Mouse (Mus musculus) central nervous system, embryonic 14 days (tissue): ENCODE measurements around the gene Gm6358. TPM values are rescaled to one million over a fixed set of nuclear protein-coding genes. Genes with fewer than 3 reads are reported as not detected.

Source experiments
- polyA plus RNA-seq: library from polyadenylated mRNA; depleted of rRNA; stranded (reverse); fragments of >200 nt; gene quantifications from 2 replicates; pipeline ENCODE4 v1.2.3, GENCODE M21; 2012; rRNA removed

The Gm6358 gene
- polyA plus RNA-seq, result not detected in 2 replicates

GRCm38 (mm10) chr16:89140551-89140950, at the start of gene Gm6358:
Gene Gm6358, plus strand, starts transcription at chr16:89140851.

GRCm38 (mm10) chr16:89150786-89151185, 10.1 kb downstream of the Gm6358 start, which contains the start of gene Gm10061:
Gene Gm10061, plus strand, starts transcription at chr16:89151086.

DNA sequence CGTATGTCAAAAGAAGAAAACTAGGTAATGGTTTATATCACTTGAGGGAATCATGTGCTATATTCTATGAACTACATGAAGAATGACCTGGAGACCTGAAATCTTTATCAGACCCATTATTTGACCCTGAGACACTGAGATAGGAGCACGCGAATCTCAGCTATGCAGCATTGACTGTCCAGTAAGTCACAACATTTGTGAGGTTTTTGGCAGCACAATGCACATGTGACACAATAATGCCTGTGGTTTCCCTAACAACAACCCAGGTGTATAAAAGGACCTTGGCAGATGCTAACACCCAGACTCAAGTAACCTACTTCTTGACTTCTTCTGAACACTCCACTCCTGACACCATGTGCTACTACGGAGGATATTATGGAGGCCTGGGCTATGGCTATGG, 17.0 kb downstream of the Gm6358 start, which contains the start of gene Gm9789:
Gm9789 (plus strand) TSS at position 301 of the 400 bp plus-strand sequence.

GRCm38 (mm10) chr16:89169190-89169589, 28.5 kb downstream of the Gm6358 start, which contains the start of gene Gm7735:
Gene Gm7735, plus strand, starts transcription at chr16:89169490.

DNA sequence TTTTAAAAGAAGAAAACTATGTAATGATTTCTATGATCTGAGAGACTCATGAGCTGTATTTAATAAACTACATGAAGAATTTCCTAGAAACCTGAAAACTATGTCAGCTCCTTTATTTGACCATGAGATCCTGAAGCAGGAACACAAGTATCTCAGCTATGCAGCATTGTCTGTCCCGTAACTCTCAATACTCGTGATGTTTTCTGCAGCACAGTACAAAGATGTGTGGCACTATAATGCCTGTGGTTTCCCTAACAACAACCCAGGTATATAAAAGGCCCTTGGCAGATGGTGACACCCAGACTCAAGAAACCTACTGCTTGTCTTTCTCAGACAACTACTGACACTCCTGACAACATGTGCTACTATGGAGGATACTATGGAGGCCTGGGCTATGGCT, 33.8 kb downstream of the Gm6358 start, which contains the start of gene 1110057P08Rik:
1110057P08Rik (plus strand) TSS at position 301 of the 400 bp plus-strand sequence.

Other genes with a start within 250 kb of the Gm6358 start
- not detected in 2 replicates for gene Krtap19-5, start 244.4 kb upstream of the Gm6358 start, polyA plus RNA-seq
- not detected in 2 replicates for gene Krtap19-9b, start 208.6 kb upstream of the Gm6358 start, polyA plus RNA-seq
- gene Krtap16-3, start 178.0 kb upstream of the Gm6358 start, polyA plus RNA-seq, result not detected in 2 replicates
- not detected in 2 replicates for gene Krtap22-2, start 130.1 kb upstream of the Gm6358 start, polyA plus RNA-seq
- gene Gm10229, start 125.6 kb upstream of the Gm6358 start, polyA plus RNA-seq, result not detected in 2 replicates
- not detected in 2 replicates for gene Krtap6-1, start 109.2 kb upstream of the Gm6358 start, polyA plus RNA-seq
- gene Gm10228, start 99.4 kb upstream of the Gm6358 start, polyA plus RNA-seq, result not detected in 2 replicates
- gene Krtap6-5, start 93.0 kb upstream of the Gm6358 start, polyA plus RNA-seq, result not detected in 2 replicates
- gene 1110025L11Rik, start 76.8 kb upstream of the Gm6358 start, polyA plus RNA-seq, result not detected in 2 replicates
- not detected in 2 replicates for gene Krtap6-3, start 56.8 kb upstream of the Gm6358 start, polyA plus RNA-seq
- gene Gm10061, start 10.2 kb downstream of the Gm6358 start, polyA plus RNA-seq, result not detected in 2 replicates
- not detected in 2 replicates for gene Gm9789, start 17.1 kb downstream of the Gm6358 start, polyA plus RNA-seq
- not detected in 2 replicates for gene Gm7735, start 28.6 kb downstream of the Gm6358 start, polyA plus RNA-seq
- not detected in 2 replicates for gene 1110057P08Rik, start 33.9 kb downstream of the Gm6358 start, polyA plus RNA-seq
- gene Krtap20-2, start 65.0 kb downstream of the Gm6358 start, polyA plus RNA-seq, result not detected in 2 replicates